Mouse (Mus musculus) intestine, embryonic 15.5 days (tissue): Measurements from ENCODE around the gene Pex11a. TPM values are rescaled to one million over a fixed set of nuclear protein-coding genes. Genes with fewer than 3 reads are reported as not detected.

ENCODE experiments used
- ATAC-seq: fragments of 200-750 bp; cut with Nextera tagmentation; 2 replicates; pipeline ENCODE4 v1.8.0; 2017; ENCODE audit warnings: moderate TSS enrichment, moderate library complexity
- H3K27ac ChIP-seq: fragments of 300-500 bp; sonication (generic); 2 replicates; pipeline ENCODE4 v1.5.1; 2015; ENCODE audit warnings: mild to moderate bottlenecking, inconsistent platforms
- H3K27me3 ChIP-seq: fragments of 300-500 bp; sonication (generic); replicated peaks from 2 replicates; pipeline ENCODE4 v1.6.1; 2015; ENCODE audit warnings: inconsistent platforms
- H3K36me3 ChIP-seq: fragments of 300-500 bp; sonication (generic); 2 replicates; pipeline ENCODE4 v1.6.1; 2015; ENCODE audit warnings: inconsistent platforms
- H3K4me1 ChIP-seq: fragments of 300-500 bp; sonication (generic); replicated peaks from 2 replicates; pipeline ENCODE4 v1.6.1; 2015; ENCODE audit warnings: inconsistent platforms
- H3K4me2 ChIP-seq: fragments of 300-500 bp; sonication (generic); replicated peaks from 2 replicates; pipeline ENCODE4 v1.6.1; 2015; ENCODE audit warnings: mild to moderate bottlenecking, inconsistent platforms
- H3K4me3 ChIP-seq: fragments of 300-500 bp; sonication (generic); replicated peaks from 2 replicates; pipeline ENCODE4 v1.5.1; 2015; ENCODE audit warnings: inconsistent platforms
- H3K9ac ChIP-seq: fragments of 300-500 bp; sonication (generic); 2 replicates; pipeline ENCODE4 v1.6.1; 2015; ENCODE audit warnings: inconsistent platforms
- H3K9me3 ChIP-seq: fragments of 300-500 bp; sonication (generic); 2 replicates; pipeline ENCODE4 v1.6.1; 2016; ENCODE audit warnings: inconsistent platforms
- WGBS: fragments of 180-500 bp; shearing (Covaris S2); methylation state at CpG from one replicate; pipeline ENCODE4 v1.1.7; 2015; 5-methylcytosine and 5-hydroxymethylcytosine counted together
- polyA plus RNA-seq: library from polyadenylated mRNA; unstranded; fragments of >200 nt; fragmentation: Nextera tagmentation; extraction: Ambion mirVana; gene quantifications from 2 replicates; pipeline ENCODE4 v1.2.1, GENCODE M21; 2015

Gene Pex11a
- polyA plus RNA-seq, 1 experiment from 2014 or later: 9.6 TPM

GRCm38 (mm10) chr7:79705210-79705609 lies 37.7 kb downstream of the Pex11a start:
- ATAC-seq: no peak
- H3K9me3 ChIP-seq: no peaks in the 10 kb centered on the region
- no peak overlapping the region for H3K4me2 ChIP-seq
- H3K27me3 ChIP-seq: 0 out of 2 replicates have a peak, but pooled peaks cover 5% of the 10 kb centered on the region
- H3K9ac ChIP-seq: no peak overlapping the region
- peaks cover 11% of the 10 kb centered on the region; the same call in 1 of the 2 replicates for H3K36me3 ChIP-seq
- H3K4me1 ChIP-seq: peaks cover 4% of the 10 kb centered on the region; the same call in 1 of the 2 replicates
- no peak overlapping the region for H3K27ac ChIP-seq
- no peak overlapping the region for H3K4me3 ChIP-seq
- WGBS: 86% methylated on average over 5 of the region's 5 CpGs

- H3K4me2 ChIP-seq: no peak overlapping the region
- WGBS: 87% methylated on average over 16 of the region's 16 CpGs
- no peaks in the 10 kb centered on the region for H3K4me1 ChIP-seq
- no peaks in the 10 kb centered on the region for H3K9me3 ChIP-seq
- ATAC-seq: no peak
- no peaks in the 10 kb centered on the region for H3K27me3 ChIP-seq
- H3K4me3 ChIP-seq: no peak overlapping the region
- no peak overlapping the region for H3K27ac ChIP-seq
- H3K9ac ChIP-seq: no peak overlapping the region
- peaks cover 11% of the 10 kb centered on the region; the same call in 1 of the 2 replicates for H3K36me3 ChIP-seq
Measured at GRCm38 (mm10) chr7:79702755-79703154, 40.2 kb downstream of the Pex11a start.

GRCm38 (mm10) chr7:79696495-79696894 lies 46.4 kb downstream of the Pex11a start:
- no peak for ATAC-seq
- no peak overlapping the region for H3K27ac ChIP-seq
- no peaks in the 10 kb centered on the region for H3K27me3 ChIP-seq
- H3K4me2 ChIP-seq: no peak overlapping the region
- H3K4me3 ChIP-seq: no peak overlapping the region
- no peaks in the 10 kb centered on the region for H3K4me1 ChIP-seq
- H3K36me3 ChIP-seq: peaks cover 48% of the 10 kb centered on the region
- H3K9ac ChIP-seq: no peak overlapping the region
- 81% methylated on average over 8 of the region's 8 CpGs for WGBS
- no peaks in the 10 kb centered on the region for H3K9me3 ChIP-seq

Other genes with a start within 250 kb of the Pex11a start
- gene Rhcg, start 125.5 kb downstream of the Pex11a start, polyA plus RNA-seq: 0.34 TPM in 1 of 2 replicates, not detected in the other
- 8.9 and 9.2 TPM in 2 replicates for gene Ticrr, start 82.9 kb downstream of the Pex11a start, polyA plus RNA-seq
- 2.9 and 3.0 TPM in 2 replicates for gene Kif7, start 27.4 kb downstream of the Pex11a start, polyA plus RNA-seq
- 0.16 TPM in 1 of 2 replicates, not detected in the other for gene Plin1, start 10.2 kb downstream of the Pex11a start, polyA plus RNA-seq
- gene Wdr93, start within 50 bp of the Pex11a start, polyA plus RNA-seq: 0.20 and 0.30 TPM in 2 replicates
- gene Mesp1, start 50.7 kb upstream of the Pex11a start, polyA plus RNA-seq: 0.13 and 0.21 TPM in 2 replicates
- gene Mesp2, start 67.6 kb upstream of the Pex11a start, polyA plus RNA-seq: 1.3 and 2.0 TPM in 2 replicates
- gene Anpep, start 117.9 kb upstream of the Pex11a start, polyA plus RNA-seq: 161 and 174 TPM in 2 replicates
- 27.6 and 36.8 TPM in 2 replicates for gene Ap3s2, start 177.5 kb upstream of the Pex11a start, polyA plus RNA-seq
- gene Arpin, start 192.2 kb upstream of the Pex11a start, polyA plus RNA-seq: 49.7 and 52.7 TPM in 2 replicates